Mouse (Mus musculus) testis, adult 2 months (tissue): ENCODE measurements around the gene Dnajc2. TPM values are rescaled to one million over a fixed set of nuclear protein-coding genes. Genes with fewer than 3 reads are reported as not detected.

ENCODE experiments used
- H3K27ac ChIP-seq: fragments of 200-500 bp; 2 replicates; pipeline ENCODE4 v1.5.1; 2012; ENCODE audit warnings: low read depth, low read length; ENCODE audit not compliant: control insufficient read depth, insufficient read depth
- H3K27me3 ChIP-seq: fragments of 200-500 bp; 2 replicates; pipeline ENCODE4 v1.6.1; 2012; ENCODE audit warnings: mild to moderate bottlenecking, low read length, moderate library complexity; ENCODE audit not compliant: control insufficient read depth, insufficient read depth
- H3K36me3 ChIP-seq: fragments of 200-500 bp; 2 replicates; pipeline ENCODE4 v1.6.1; 2012; ENCODE audit warnings: mild to moderate bottlenecking, low read length; ENCODE audit not compliant: control insufficient read depth, insufficient read depth
- H3K4me1 ChIP-seq: fragments of 200-500 bp; 2 replicates; pipeline ENCODE4 v1.6.1; 2012; ENCODE audit warnings: low read length; ENCODE audit not compliant: control insufficient read depth, insufficient read depth
- H3K4me3 ChIP-seq: fragments of 200-500 bp; 2 replicates; pipeline ENCODE4 v1.5.1; 2012; ENCODE audit warnings: low read depth, mild to moderate bottlenecking, low read length, moderate library complexity, mixed read lengths; ENCODE audit not compliant: control insufficient read depth
- CTCF ChIP-seq: fragments of 200-500 bp; IDR thresholded peaks from 2 replicates; pipeline ENCODE4 v1.5.1; 2012; ENCODE audit warnings: low read depth, mild to moderate bottlenecking, inconsistent platforms, low read length, moderate library complexity; ENCODE audit not compliant: control insufficient read depth, insufficient read depth, insufficient replicate concordance
- POLR2A ChIP-seq: fragments of 200-500 bp; IDR thresholded peaks from 2 replicates; pipeline ENCODE4 v1.6.1; 2012; ENCODE audit warnings: low read depth, mild to moderate bottlenecking, inconsistent platforms, low read length, moderate library complexity; ENCODE audit not compliant: control insufficient read depth
- polyA plus RNA-seq: library from polyadenylated mRNA; depleted of rRNA; stranded (reverse); fragments of >200 nt; gene quantifications from 2 replicates; pipeline ENCODE4 v1.2.3, GENCODE M21; 2012

Dnajc2 gene
- polyA plus RNA-seq, 1 experiment = 52.7 TPM

GRCm38 (mm10) chr5:21804837-21805236, 19.8 kb upstream of the Dnajc2 start:
- Histone ChIP-seq H3K36me3 (no peaks in the 10 kb centered on the region), H3K4me3 (no peak overlapping the region)

GRCm38 (mm10) chr5:21803691-21804188, 18.7 kb upstream of the Dnajc2 start:
- peaks cover 1% of the 10 kb centered on the region; the same call in 1 of the 2 replicates for H3K36me3 ChIP-seq
- no peaks in the 10 kb centered on the region for H3K27me3 ChIP-seq
- H3K27ac ChIP-seq = no peak overlapping the region
- TF ChIP-seq CTCF (no peak), POLR2A (no peak)
- no peak overlapping the region for H3K4me3 ChIP-seq
- no peaks in the 10 kb centered on the region for H3K4me1 ChIP-seq

More at GRCm38 (mm10) chr5:21804837-21805236, 19.8 kb upstream of the Dnajc2 start:
- H3K4me1 ChIP-seq = no peaks in the 10 kb centered on the region
- no peak overlapping the region for H3K27ac ChIP-seq
- no peak for TF ChIP-seq POLR2A
- TF ChIP-seq CTCF = no peak
- H3K27me3 ChIP-seq = no peaks in the 10 kb centered on the region

- Histone ChIP-seq H3K27me3 (no peaks in the 10 kb centered on the region), H3K36me3 (peaks cover 1% of the 10 kb centered on the region; the same call in 1 of the 2 replicates), H3K4me1 (no peaks in the 10 kb centered on the region), H3K27ac (no peak overlapping the region), H3K4me3 (no peak overlapping the region)
- no peak for TF ChIP-seq CTCF
- no peak for TF ChIP-seq POLR2A
Observed at GRCm38 (mm10) chr5:21802907-21803306, 17.9 kb upstream of the Dnajc2 start.

GRCm38 (mm10) chr5:21792166-21792565, 7.1 kb upstream of the Dnajc2 start:
- Histone ChIP-seq H3K4me1 (no peaks in the 10 kb centered on the region), H3K36me3 (peaks cover 2% of the 10 kb centered on the region), H3K27ac (no peak overlapping the region), H3K27me3 (no peaks in the 10 kb centered on the region), H3K4me3 (no peak overlapping the region)
- TF ChIP-seq CTCF = no peak
- TF ChIP-seq POLR2A = no peak

GRCm38 (mm10) chr5:21789061-21789460, 4.0 kb upstream of the Dnajc2 start:
- no peaks in the 10 kb centered on the region; the same call in 1 of the 2 replicates for H3K36me3 ChIP-seq
- no peak overlapping the region; the same call in 1 of the 2 replicates for H3K27ac ChIP-seq
- TF ChIP-seq CTCF (no peak), POLR2A (no peak)
- no peaks in the 10 kb centered on the region for H3K27me3 ChIP-seq
- H3K4me3 ChIP-seq = peak overlapping the region; percentile 66; the same call in 1 of the 2 replicates
- H3K4me1 ChIP-seq = 0 out of 2 replicates have a peak, but pooled peaks cover under 1% of the 10 kb centered on the region

GRCm38 (mm10) chr5:21787186-21788105, 2.4 kb upstream of the Dnajc2 start:
- 0 out of 2 replicates have a peak, but pooled peaks cover 2% of the 10 kb centered on the region for H3K4me1 ChIP-seq
- no peaks in the 10 kb centered on the region for H3K27me3 ChIP-seq
- TF ChIP-seq POLR2A (no peak), CTCF (no peak)
- no peaks in the 10 kb centered on the region; the same call in none of the 2 replicates for H3K36me3 ChIP-seq
- H3K27ac ChIP-seq = peak overlapping the region; percentile 93
- peak overlapping the region; percentile 99 for H3K4me3 ChIP-seq
